Mouse (Mus musculus) neural tube, embryonic 13.5 days (tissue): ENCODE data around the gene Sult1c2. TPM values are rescaled to one million over a fixed set of nuclear protein-coding genes. Genes with fewer than 3 reads are reported as not detected.
"Not testable (repeated sequence)": the region's sequence is repeated elsewhere in the genome, so short reads cannot be mapped to it uniquely, and the experiment has no call there.

Source experiments
- ATAC-seq: fragments of 200-750 bp; cut with Nextera tagmentation; 2 replicates; pipeline ENCODE4 v1.8.0; 2017; ENCODE audit warnings: low read depth, mild to moderate bottlenecking, moderate TSS enrichment, moderate library complexity
- H3K27ac ChIP-seq: fragments of 300-500 bp; sonication (generic); replicated peaks from 2 replicates; pipeline ENCODE4 v1.5.1; 2015; ENCODE audit warnings: moderate library complexity, mild to moderate bottlenecking, inconsistent platforms
- H3K27me3 ChIP-seq: fragments of 300-500 bp; sonication (generic); 2 replicates; pipeline ENCODE4 v1.6.1; 2015; ENCODE audit warnings: mild to moderate bottlenecking, inconsistent platforms
- H3K36me3 ChIP-seq: fragments of 300-500 bp; sonication (generic); 2 replicates; pipeline ENCODE4 v1.6.1; 2015; ENCODE audit warnings: mild to moderate bottlenecking, inconsistent platforms
- H3K4me1 ChIP-seq: fragments of 300-500 bp; sonication (generic); replicated peaks from 2 replicates; pipeline ENCODE4 v1.6.1; 2015; ENCODE audit warnings: inconsistent platforms
- H3K4me2 ChIP-seq: fragments of 300-500 bp; sonication (generic); 2 replicates; pipeline ENCODE4 v1.6.1; 2015; ENCODE audit warnings: inconsistent platforms, mild to moderate bottlenecking, moderate library complexity
- H3K4me3 ChIP-seq: fragments of 300-500 bp; sonication (generic); 2 replicates; pipeline ENCODE4 v1.5.1; 2015; ENCODE audit warnings: mild to moderate bottlenecking, inconsistent platforms
- H3K9ac ChIP-seq: fragments of 300-500 bp; sonication (generic); 2 replicates; pipeline ENCODE4 v1.6.1; 2015; ENCODE audit warnings: moderate library complexity, mild to moderate bottlenecking, inconsistent platforms
- H3K9me3 ChIP-seq: fragments of 300-500 bp; sonication (generic); 2 replicates; pipeline ENCODE4 v1.6.1; 2016; ENCODE audit warnings: inconsistent platforms
- WGBS: fragments of 180-500 bp; shearing (Covaris S2); methylation state at CpG from one replicate; pipeline ENCODE4 v1.1.7; 2015; 5-methylcytosine and 5-hydroxymethylcytosine counted together
- polyA plus RNA-seq: library from polyadenylated mRNA; unstranded; fragments of >200 nt; fragmentation: Nextera tagmentation; extraction: Ambion mirVana; gene quantifications from 2 replicates; pipeline ENCODE4 v1.2.1, GENCODE M21; 2015

The Sult1c2 gene
- polyA plus RNA-seq, result not detected in 2 replicates

GRCm38 (mm10) chr17:53846206-53846605, at the start of gene Sult1c2:
Gene Sult1c2, minus strand, starts transcription at chr17:53846339.
- no peak within 1 kb of the TSS for H3K9ac ChIP-seq
- H3K36me3 ChIP-seq, result no peaks in the 10 kb centered on the region
- 92% methylated on average over 4 of the region's 4 CpGs for WGBS
- no peaks in the 10 kb centered on the region for H3K9me3 ChIP-seq
- H3K4me3 ChIP-seq, result no peak within 1 kb of the TSS
- no peaks in the 10 kb centered on the region for H3K27me3 ChIP-seq
- H3K27ac ChIP-seq, result no peak within 1 kb of the TSS
- H3K4me2 ChIP-seq, result no peak within 1 kb of the TSS
- no peaks in the 10 kb centered on the region for H3K4me1 ChIP-seq
- no peak for ATAC-seq

- H3K4me2 ChIP-seq, H3K27me3 ChIP-seq, H3K9me3 ChIP-seq, H3K9ac ChIP-seq, H3K4me3 ChIP-seq, H3K27ac ChIP-seq, ATAC-seq, H3K4me1 ChIP-seq, H3K36me3 ChIP-seq: not testable (repeated sequence)
- 87% methylated on average over 7 of the region's 7 CpGs for WGBS
Observed at GRCm38 (mm10) chr17:53879006-53879675, 33.0 kb upstream of the Sult1c2 start.

- Histone ChIP-seq H3K27ac (no peak overlapping the region), H3K4me1 (no peaks in the 10 kb centered on the region), H3K4me3 (no peak overlapping the region), H3K4me2 (no peak overlapping the region), H3K9me3 (no peaks in the 10 kb centered on the region), H3K9ac (no peak overlapping the region), H3K27me3 (no peaks in the 10 kb centered on the region), H3K36me3 (no peaks in the 10 kb centered on the region)
- 86% methylated on average over 2 of the region's 2 CpGs for whole genome bisulfite sequencing
- no peak for ATAC-seq
Observed at GRCm38 (mm10) chr17:53874433-53874832, 28.3 kb upstream of the Sult1c2 start.

- 86% methylated on average over 3 of the region's 3 CpGs for WGBS
- ATAC-seq, result no peak
Observed at GRCm38 (mm10) chr17:53872192-53872591, 26.1 kb upstream of the Sult1c2 start.

GRCm38 (mm10) chr17:53869931-53870330, 23.8 kb upstream of the Sult1c2 start:
- Histone ChIP-seq H3K4me3 (no peak overlapping the region), H3K27ac (no peak overlapping the region), H3K4me2 (no peak overlapping the region), H3K27me3 (no peaks in the 10 kb centered on the region), H3K9me3 (no peaks in the 10 kb centered on the region), H3K4me1 (no peaks in the 10 kb centered on the region), H3K36me3 (no peaks in the 10 kb centered on the region), H3K9ac (no peak overlapping the region)
- no peak for ATAC-seq

More at GRCm38 (mm10) chr17:53872192-53872591, 26.1 kb upstream of the Sult1c2 start:
- Histone ChIP-seq H3K9ac (no peak overlapping the region), H3K27ac (no peak overlapping the region), H3K4me1 (no peaks in the 10 kb centered on the region), H3K27me3 (no peaks in the 10 kb centered on the region), H3K9me3 (no peaks in the 10 kb centered on the region), H3K36me3 (no peaks in the 10 kb centered on the region), H3K4me3 (no peak overlapping the region), H3K4me2 (no peak overlapping the region)

GRCm38 (mm10) chr17:53865260-53865955, 19.3 kb upstream of the Sult1c2 start:
- H3K4me3 ChIP-seq, result no peak overlapping the region
- H3K4me2 ChIP-seq, result no peak overlapping the region
- WGBS, result 89% methylated on average over 6 of the region's 6 CpGs
- no peaks in the 10 kb centered on the region for H3K9me3 ChIP-seq
- H3K27ac ChIP-seq, result no peak overlapping the region
- no peaks in the 10 kb centered on the region for H3K27me3 ChIP-seq
- no peaks in the 10 kb centered on the region for H3K36me3 ChIP-seq
- no peak overlapping the region for H3K9ac ChIP-seq
- H3K4me1 ChIP-seq, result no peaks in the 10 kb centered on the region
- ATAC-seq, result no peak

GRCm38 (mm10) chr17:53860548-53860947, 14.4 kb upstream of the Sult1c2 start:
- Histone ChIP-seq H3K4me2 (no peak overlapping the region), H3K27me3 (no peaks in the 10 kb centered on the region), H3K4me3 (no peak overlapping the region), H3K9ac (no peak overlapping the region), H3K27ac (no peak overlapping the region), H3K36me3 (no peaks in the 10 kb centered on the region), H3K9me3 (no peaks in the 10 kb centered on the region), H3K4me1 (no peaks in the 10 kb centered on the region)
- no peak for ATAC-seq

- no peak for ATAC-seq
- Histone ChIP-seq H3K4me1 (no peaks in the 10 kb centered on the region), H3K9ac (no peak overlapping the region), H3K27me3 (no peaks in the 10 kb centered on the region), H3K27ac (no peak overlapping the region), H3K9me3 (no peaks in the 10 kb centered on the region), H3K4me2 (no peak overlapping the region), H3K4me3 (no peak overlapping the region), H3K36me3 (no peaks in the 10 kb centered on the region)
- WGBS, result 91% methylated on average over 3 of the region's 3 CpGs
Observed at GRCm38 (mm10) chr17:53854992-53855391, 8.9 kb upstream of the Sult1c2 start.

GRCm38 (mm10) chr17:53845796-53846195, 343 bp downstream of the Sult1c2 start:
- ATAC-seq, result no peak
- WGBS, result 84% methylated on average over 7 of the region's 7 CpGs

GRCm38 (mm10) chr17:53833366-53833765, 12.8 kb downstream of the Sult1c2 start:
- Histone ChIP-seq H3K9me3 (no peaks in the 10 kb centered on the region; the same call in 1 of the 2 replicates), H3K36me3 (no peaks in the 10 kb centered on the region), H3K27ac (no peak overlapping the region), H3K4me1 (no peaks in the 10 kb centered on the region), H3K27me3 (no peaks in the 10 kb centered on the region), H3K4me3 (no peak overlapping the region), H3K9ac (no peak overlapping the region), H3K4me2 (no peak overlapping the region)
- WGBS, result 63% methylated on average over 3 of the region's 3 CpGs
- no peak for ATAC-seq

More at GRCm38 (mm10) chr17:53845796-53846195, 343 bp downstream of the Sult1c2 start:
- no peaks in the 10 kb centered on the region for H3K36me3 ChIP-seq
- H3K9me3 ChIP-seq, result no peaks in the 10 kb centered on the region
- H3K4me3 ChIP-seq, result no peak overlapping the region
- H3K27ac ChIP-seq, result no peak overlapping the region
- H3K4me1 ChIP-seq, result no peaks in the 10 kb centered on the region
- H3K9ac ChIP-seq, result no peak overlapping the region
- H3K4me2 ChIP-seq, result no peak overlapping the region
- no peaks in the 10 kb centered on the region for H3K27me3 ChIP-seq

- ATAC-seq, H3K9ac ChIP-seq, H3K4me3 ChIP-seq, H3K36me3 ChIP-seq, H3K27ac ChIP-seq, H3K27me3 ChIP-seq, H3K9me3 ChIP-seq, H3K4me1 ChIP-seq, H3K4me2 ChIP-seq: not testable (repeated sequence)
- 87% methylated on average over 16 of the region's 16 CpGs for WGBS
Observed at GRCm38 (mm10) chr17:53803974-53804373, 42.2 kb downstream of the Sult1c2 start.

GRCm38 (mm10) chr17:53783381-53783780, 62.8 kb downstream of the Sult1c2 start:
- H3K4me2 ChIP-seq, result no peak overlapping the region
- H3K9ac ChIP-seq, result no peak overlapping the region
- no peak overlapping the region for H3K27ac ChIP-seq
- H3K27me3 ChIP-seq, result no peaks in the 10 kb centered on the region
- H3K4me3 ChIP-seq, result no peak overlapping the region
- no peaks in the 10 kb centered on the region for H3K36me3 ChIP-seq
- 84% methylated on average over 1 of the region's 1 CpGs for WGBS
- no peaks in the 10 kb centered on the region for H3K4me1 ChIP-seq
- no peak for ATAC-seq
- H3K9me3 ChIP-seq, result no peaks in the 10 kb centered on the region
